Mouse (Mus musculus): Measurements from ENCODE around the gene Fam241b.
A peak's percentile ranks its signal among the peaks of the same experiment; 100 is the strongest.
"Not testable (repeated sequence)": the region's sequence is repeated elsewhere in the genome, so short reads cannot be mapped to it uniquely, and the experiment has no call there.

Gene Fam241b

GRCm38 (mm10) chr10:62128316-62128951, 15.3 kb downstream of the Fam241b start:
- DNase-seq (ENCODE audit: low read depth, low spot score) = peak; percentile 50

GRCm38 (mm10) chr10:62127711-62128231, 15.9 kb downstream of the Fam241b start:
- DNase-seq (ENCODE audit: low read depth, low spot score) = no peak

GRCm38 (mm10) chr10:62127137-62127536, 16.6 kb downstream of the Fam241b start:
- DNase-seq (ENCODE audit: low read depth, low spot score) = no peak

GRCm38 (mm10) chr10:62113865-62114647, 29.7 kb downstream of the Fam241b start:
- DNase-seq (ENCODE audit: low read depth, low spot score) = no peak

- peak; percentile 34 for DNase-seq (ENCODE audit: low read depth, low spot score)
These were observed 32.5 kb downstream of the Fam241b start for GRCm38 (mm10) chr10:62111207-62111576.

GRCm38 (mm10) chr10:62110504-62111206, 33.1 kb downstream of the Fam241b start:
- peak; percentile 50 for DNase-seq (ENCODE audit: low read depth, low spot score)

GRCm38 (mm10) chr10:62107048-62107447, 36.7 kb downstream of the Fam241b start:
- DNase-seq (ENCODE audit: low read depth, low spot score) = no peak

GRCm38 (mm10) chr10:62104835-62105576, 38.7 kb downstream of the Fam241b start:
- peak; percentile 67 for DNase-seq (ENCODE audit: low read depth, low spot score)

- peak; percentile 97 for DNase-seq (ENCODE audit: low read depth, low spot score)
These were observed 41.9 kb downstream of the Fam241b start for GRCm38 (mm10) chr10:62101504-62102439.

- no peak for DNase-seq (ENCODE audit: low read depth, low spot score)
These were observed 43.8 kb downstream of the Fam241b start for GRCm38 (mm10) chr10:62099749-62100403.

GRCm38 (mm10) chr10:62094401-62094800, 49.3 kb downstream of the Fam241b start:
- DNase-seq (ENCODE audit: low read depth, low spot score) = no peak

GRCm38 (mm10) chr10:62093903-62094302, 49.8 kb downstream of the Fam241b start:
- DNase-seq (ENCODE audit: low read depth, low spot score) = no peak

- no peak for DNase-seq (ENCODE audit: low read depth, low spot score)
These were observed 54.2 kb downstream of the Fam241b start for GRCm38 (mm10) chr10:62089486-62089885.

GRCm38 (mm10) chr10:62089071-62089470, 54.6 kb downstream of the Fam241b start:
- DNase-seq (ENCODE audit: low read depth, low spot score) = peak; percentile 33

GRCm38 (mm10) chr10:62088411-62088810, 55.3 kb downstream of the Fam241b start:
- DNase-seq (ENCODE audit: low read depth, low spot score) = no peak

GRCm38 (mm10) chr10:62086826-62087225, 56.9 kb downstream of the Fam241b start:
- no peak for DNase-seq (ENCODE audit: low read depth, low spot score)

- DNase-seq (ENCODE audit: low read depth, low spot score) = no peak
These were observed 57.7 kb downstream of the Fam241b start for GRCm38 (mm10) chr10:62086044-62086443.

GRCm38 (mm10) chr10:62076248-62077134, 67.2 kb downstream of the Fam241b start:
- DNase-seq (ENCODE audit: low read depth, low spot score) = no peak

- DNase-seq (ENCODE audit: low read depth, low spot score) = not testable (repeated sequence)
These were observed 72.4 kb downstream of the Fam241b start for GRCm38 (mm10) chr10:62071346-62071745.
